Mouse (Mus musculus): Measurements from ENCODE around the gene Fam161a.
"Not testable (repeated sequence)": the region's sequence is repeated elsewhere in the genome, so short reads cannot be mapped to it uniquely, and the experiment has no call there.

Fam161a gene

GRCm38 (mm10) chr11:23049642-23050041 is 42.3 kb downstream of the Fam161a start:
- DNase-seq (ENCODE audit: low spot score): no peak

GRCm38 (mm10) chr11:23052353-23052752 is 45.0 kb downstream of the Fam161a start:
- no peak for DNase-seq (ENCODE audit: low spot score)

- DNase-seq (ENCODE audit: low spot score): no peak
These were observed 55.8 kb downstream of the Fam161a start for GRCm38 (mm10) chr11:23063153-23063552.

- no peak for DNase-seq (ENCODE audit: low spot score)
These were observed 56.5 kb downstream of the Fam161a start for GRCm38 (mm10) chr11:23063857-23064256.

- not testable (repeated sequence) for DNase-seq (ENCODE audit: low spot score)
These were observed 56.9 kb downstream of the Fam161a start for GRCm38 (mm10) chr11:23064276-23064675.

GRCm38 (mm10) chr11:23065167-23065668 is 57.9 kb downstream of the Fam161a start:
- no peak for DNase-seq (ENCODE audit: low spot score)

GRCm38 (mm10) chr11:23067395-23068136 is 60.2 kb downstream of the Fam161a start:
- peak; percentile 80 for DNase-seq (ENCODE audit: low spot score)

- DNase-seq (ENCODE audit: low spot score): no peak
These were observed 60.9 kb downstream of the Fam161a start for GRCm38 (mm10) chr11:23068201-23068600.

GRCm38 (mm10) chr11:23068986-23069385 is 61.7 kb downstream of the Fam161a start:
- DNase-seq (ENCODE audit: low spot score): not testable (repeated sequence)

GRCm38 (mm10) chr11:23074841-23075240 is 67.5 kb downstream of the Fam161a start:
- no peak for DNase-seq (ENCODE audit: low spot score)

GRCm38 (mm10) chr11:23078541-23078940 is 71.2 kb downstream of the Fam161a start:
- no peak for DNase-seq (ENCODE audit: low spot score)

All from ovary, postnatal 14 days (tissue).